Mouse (Mus musculus) layer of hippocampus, adult 6 months (tissue): Measurements from ENCODE around the gene Pih1h3b. TPM values are rescaled to one million over a fixed set of nuclear protein-coding genes. Genes with fewer than 3 reads are reported as not detected.

Source experiments
- long read RNA-seq, 2 experiments: library from polyadenylated mRNA; unstranded; transcript quantifications; one replicate each; pipeline ENCODE4 v2.0.0; 2019 to 2020
- polyA plus RNA-seq: library from polyadenylated mRNA; unstranded; fragments of <200 nt; fragmentation: Nextera tagmentation; gene quantifications from 2 replicates; pipeline ENCODE4 v1.2.3, GENCODE M21; 2021

Pih1h3b gene
- 0.13 and 0.15 TPM in 2 replicates for polyA plus RNA-seq
- long read RNA-seq, experiment 1 = 0 reads
- long read RNA-seq, experiment 2 = 0 reads

DNA sequence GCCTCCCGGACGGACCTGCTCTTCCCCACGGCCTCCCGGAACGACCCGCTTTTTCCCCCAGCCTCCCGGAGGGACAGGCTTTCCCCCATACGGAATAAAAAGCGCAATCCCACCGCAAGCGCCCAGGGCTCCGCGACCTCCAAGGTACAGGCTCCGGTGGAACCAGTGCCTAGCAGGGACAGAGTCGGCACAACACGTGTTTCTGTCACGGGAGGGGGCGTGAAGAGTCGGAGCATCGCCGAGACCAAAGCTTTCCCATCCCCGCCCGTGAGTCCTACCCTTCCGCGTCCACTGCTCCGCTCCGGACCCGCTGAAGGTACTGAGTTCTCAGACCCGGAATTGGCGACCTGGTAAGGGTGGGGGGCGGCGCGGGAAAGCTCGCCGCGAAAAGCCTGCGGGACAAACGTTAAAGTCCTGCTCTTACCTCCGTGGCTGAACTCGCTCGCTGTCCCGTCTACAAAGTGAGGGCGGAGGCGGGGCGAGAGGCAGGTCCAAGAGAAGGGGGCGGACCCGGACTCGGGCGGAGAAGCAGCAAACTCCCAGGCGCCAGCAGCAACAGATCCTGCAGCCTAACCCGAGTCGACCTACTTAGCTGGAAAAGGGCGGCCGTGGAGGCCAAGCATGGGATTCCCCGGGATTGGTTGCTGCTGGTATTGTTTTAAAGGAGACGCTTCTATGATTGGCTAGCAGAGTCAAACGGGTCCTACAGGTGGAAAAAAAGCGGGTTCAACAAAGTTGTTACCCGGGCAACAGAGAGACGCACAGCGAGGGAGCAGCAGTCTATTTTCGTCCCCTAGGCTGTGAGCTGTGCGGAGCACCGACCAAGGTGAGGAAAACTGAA is at the start of gene Pih1h3b, which contains the start of gene Nup62cl:
Pih1h3b (plus strand) TSS at position 745 of the 841 bp plus-strand sequence.
Nup62cl (minus strand) TSS at position 578 of the 841 bp plus-strand sequence.

Other genes starting within 250 kb of the Pih1h3b start
- gene Morc4, start 191.2 kb upstream of the Pih1h3b start, polyA plus RNA-seq = 0.43 and 0.89 TPM in 2 replicates
- 0.98 and 1.5 TPM in 2 replicates for gene Rbm41, start 64.3 kb upstream of the Pih1h3b start, polyA plus RNA-seq
- 0.30 and 0.69 TPM in 2 replicates for gene Nup62cl, start 167 bp upstream of the Pih1h3b start, polyA plus RNA-seq